Mouse (Mus musculus): ENCODE measurements around the gene Ece1.

The Ece1 gene

DNA sequence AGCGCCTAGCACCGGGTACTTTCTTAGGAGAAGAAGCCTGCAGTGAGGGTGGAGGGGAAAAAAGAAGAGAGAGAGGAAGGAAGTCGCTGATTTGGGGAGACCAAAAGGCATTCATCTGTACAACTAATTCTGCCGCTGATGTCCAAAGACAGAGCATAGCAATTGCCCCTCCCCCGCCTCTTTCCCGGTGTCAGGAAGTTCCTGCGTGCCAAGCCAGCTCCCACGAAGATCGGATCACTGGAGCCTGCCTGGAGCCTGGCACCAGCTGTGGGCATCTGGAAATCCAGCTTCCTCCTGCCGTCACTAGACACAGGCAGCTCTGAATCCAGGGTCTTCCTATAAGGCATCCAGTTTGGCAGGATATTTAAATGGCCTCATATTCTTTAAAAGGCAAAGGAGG, 122.2 kb downstream of the Ece1 start:
- no peak for DNase-seq (ENCODE audit: low spot score in 2 of 2)

- DNase-seq (ENCODE audit: low spot score in 2 of 2) = no peak
These were observed 122.7 kb downstream of the Ece1 start for GRCm38 (mm10) chr4:137984746-137985145.

DNA sequence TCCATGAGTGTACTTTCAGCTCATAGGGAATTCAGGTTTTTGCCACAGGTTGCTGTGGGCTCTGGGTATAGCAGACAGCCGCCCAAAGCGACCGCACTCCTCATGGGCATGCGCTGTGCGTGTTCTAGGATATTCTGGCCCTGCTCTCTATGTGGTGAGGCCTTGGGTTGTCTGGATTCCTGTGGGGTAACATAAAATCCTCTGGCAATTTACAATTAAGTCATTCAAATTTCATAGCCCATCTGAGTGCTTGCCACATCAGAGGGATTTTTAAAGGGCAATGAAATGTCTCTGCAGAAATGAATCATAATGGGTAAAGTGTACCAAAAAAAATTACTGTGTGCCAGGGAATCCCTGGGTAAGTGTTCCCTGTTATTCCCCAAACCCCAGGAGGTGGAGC, 127.4 kb downstream of the Ece1 start:
- no peak for DNase-seq (ENCODE audit: low spot score in 2 of 2)

GRCm38 (mm10) chr4:137990433-137990832, 128.4 kb downstream of the Ece1 start:
- DNase-seq (ENCODE audit: low spot score in 2 of 2) = no peak

DNA sequence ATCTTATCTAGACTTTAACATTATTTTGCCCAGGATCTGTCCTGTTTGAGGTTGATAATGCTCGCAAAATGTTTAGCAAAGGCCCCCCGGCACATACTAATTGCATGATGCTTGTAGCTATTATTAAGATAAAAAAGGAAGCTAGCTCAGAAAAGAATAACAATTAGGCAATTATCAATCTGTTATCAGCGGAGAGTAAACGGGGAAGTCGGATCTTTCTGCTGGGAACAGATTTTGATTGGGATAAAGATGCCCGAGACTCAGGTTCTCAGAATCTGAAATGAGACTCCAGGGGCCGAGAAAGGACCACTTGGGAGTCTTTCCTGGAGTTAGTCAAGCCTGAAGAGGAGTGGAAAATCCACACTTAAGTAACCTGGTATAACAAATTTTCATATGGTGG, 129.2 kb downstream of the Ece1 start:
- no peak for DNase-seq (ENCODE audit: low spot score in 2 of 2)

GRCm38 (mm10) chr4:137992890-137993289, 130.9 kb downstream of the Ece1 start, which contains the start of gene Eif4g3:
TSS of gene Eif4g3 (plus strand) at chr4:137993022.
- DNase-seq (ENCODE audit: low spot score in 2 of 2) = no peak

DNA sequence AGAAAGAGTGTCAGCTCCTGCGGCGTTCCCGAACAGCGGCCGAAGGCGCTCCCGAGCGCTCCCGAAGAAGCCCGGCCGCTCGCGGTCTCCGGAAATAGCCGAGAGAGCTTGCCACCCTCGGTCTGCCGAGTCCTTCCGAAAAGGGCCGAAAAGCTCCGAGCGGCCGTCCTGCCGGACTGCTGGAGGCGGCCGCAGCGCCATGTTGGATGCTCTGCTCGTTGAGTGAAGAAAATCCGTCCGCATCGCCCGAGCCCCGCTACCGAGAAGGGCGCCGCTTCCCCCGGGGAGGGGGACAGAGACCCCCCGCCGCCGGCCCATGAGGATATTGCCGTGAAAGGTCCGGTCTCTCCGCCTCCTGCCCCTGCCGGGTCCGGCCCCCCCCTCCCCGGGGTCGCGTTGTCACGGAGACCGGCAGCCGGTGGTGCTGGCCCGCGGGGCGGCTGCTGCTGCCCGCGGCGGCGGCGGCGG, 131.3 kb downstream of the Ece1 start:
- peak; percentile 97 to 99 for DNase-seq (ENCODE audit: low spot score in 2 of 2)

DNA sequence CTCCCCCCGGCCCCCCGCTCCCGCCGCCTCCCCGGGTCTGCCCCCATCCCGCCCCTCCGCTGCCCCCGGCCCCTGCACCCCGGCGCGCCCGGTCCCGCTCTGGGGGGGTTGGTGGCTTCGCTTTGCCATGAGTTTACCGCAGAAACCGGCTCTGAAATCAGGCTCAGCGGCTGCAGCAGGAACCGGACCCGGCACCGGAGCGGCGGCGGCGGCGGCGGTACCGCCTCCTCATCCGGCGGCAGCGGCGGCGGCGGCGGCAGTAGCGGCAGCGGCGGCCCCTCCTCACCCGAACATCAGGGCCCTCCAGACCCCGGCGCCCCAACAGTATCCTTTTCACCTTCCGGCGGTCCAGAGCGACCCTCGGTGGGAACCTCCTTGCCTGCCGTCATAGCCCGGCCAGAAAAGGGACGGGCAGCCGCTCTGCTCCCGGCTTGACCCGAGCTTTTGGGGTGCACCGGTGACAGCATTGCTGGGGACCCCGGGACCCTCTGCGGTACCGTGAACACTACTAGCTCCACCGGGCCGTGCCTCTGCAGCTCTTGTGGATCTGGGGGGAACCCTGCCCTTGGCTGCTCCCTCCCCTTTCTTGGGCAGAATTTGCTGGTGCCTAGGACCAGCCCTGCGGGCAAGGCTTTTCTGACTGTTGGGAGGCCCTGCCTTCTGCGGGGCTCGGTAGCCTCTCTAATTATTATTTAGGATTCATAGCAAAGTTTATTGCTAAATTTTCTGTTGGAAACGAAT, 132.0 kb downstream of the Ece1 start:
- DNase-seq (ENCODE audit: low spot score in 2 of 2) = peak in 1 of 2 experiments; percentile 36

DNA sequence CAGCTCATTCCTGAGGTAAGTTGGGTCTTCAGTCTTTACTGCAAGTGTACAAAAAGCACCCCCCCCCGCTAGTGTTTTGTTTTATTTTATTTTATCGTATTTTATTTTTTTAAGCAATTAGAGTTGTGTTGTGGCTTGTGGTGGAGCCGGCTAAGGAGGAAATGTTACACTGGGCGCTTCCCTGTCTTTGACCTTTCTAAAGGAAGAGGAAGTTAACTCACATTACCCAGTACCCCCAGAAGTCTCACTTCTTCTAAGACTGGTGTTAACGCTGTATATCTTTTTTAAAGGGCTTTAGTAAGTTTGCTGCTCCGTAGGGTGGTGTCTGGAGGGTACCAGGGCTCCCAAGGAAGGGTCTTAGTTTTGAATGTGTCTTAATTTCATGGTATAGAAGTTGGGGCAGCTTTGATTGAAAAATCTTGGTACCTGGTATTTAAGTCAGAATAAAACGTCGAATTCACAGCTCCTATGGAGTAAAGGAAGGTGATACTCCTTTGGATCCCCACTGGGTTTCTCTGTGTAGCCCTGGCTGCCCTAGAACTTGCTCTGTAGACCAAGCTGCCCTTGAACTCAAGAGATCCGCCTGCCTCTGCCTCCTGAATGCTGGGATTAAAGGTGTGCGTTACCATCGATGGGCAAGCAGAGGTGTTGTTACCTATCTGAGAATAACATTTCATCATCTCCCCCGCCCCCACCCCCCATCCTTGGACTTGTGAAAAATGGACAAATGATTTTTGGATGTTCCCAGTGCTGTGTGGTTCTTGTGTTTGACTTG, 132.7 kb downstream of the Ece1 start:
- DNase-seq (ENCODE audit: low spot score in 2 of 2) = no peak

DNA sequence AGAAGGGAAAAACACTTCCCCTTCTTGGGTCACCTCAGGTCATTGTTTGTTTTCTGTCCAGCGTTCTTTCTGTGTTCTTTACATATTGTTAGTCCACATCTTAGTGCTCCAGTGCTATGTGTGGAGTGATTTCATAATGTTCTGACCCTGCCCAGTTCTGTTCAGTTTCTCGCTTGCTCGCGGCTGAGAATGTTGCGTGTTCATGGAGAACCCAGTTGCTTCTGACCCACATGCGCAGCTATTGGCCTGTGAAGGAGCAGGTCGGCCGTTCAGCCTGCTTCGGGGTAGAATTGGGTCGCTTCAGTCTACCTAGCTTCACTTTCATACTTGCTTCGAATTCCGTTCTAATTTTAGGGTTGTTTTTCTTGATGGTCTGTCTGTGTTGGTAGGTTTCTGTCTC, 133.4 kb downstream of the Ece1 start:
- DNase-seq (ENCODE audit: low spot score in 2 of 2) = no peak

DNA sequence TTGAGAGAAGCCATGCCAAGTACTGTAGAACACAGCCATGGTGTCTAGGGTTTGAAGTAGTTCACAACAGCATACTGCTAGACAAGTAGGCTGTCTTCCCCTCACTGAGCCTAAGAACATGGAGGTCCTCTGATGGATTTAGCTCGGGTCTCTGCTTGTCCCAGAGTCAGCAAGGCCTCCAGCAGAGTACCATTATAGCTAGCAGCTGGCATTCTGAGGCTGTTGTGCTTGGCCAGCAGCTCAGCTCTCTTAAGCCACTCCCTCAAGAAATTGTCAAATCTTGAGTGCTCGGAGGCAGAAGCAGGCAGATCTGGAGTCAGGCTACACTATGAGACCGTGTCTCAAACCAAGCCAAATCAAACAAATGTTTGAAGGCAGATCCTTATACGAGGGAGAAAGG, 136.2 kb downstream of the Ece1 start:
- no peak for DNase-seq (ENCODE audit: low spot score in 2 of 2)

- no peak for DNase-seq (ENCODE audit: low spot score in 2 of 2)
These were observed 138.6 kb downstream of the Ece1 start for GRCm38 (mm10) chr4:138000682-138001081.

GRCm38 (mm10) chr4:138003909-138004610, 142.0 kb downstream of the Ece1 start:
- DNase-seq (ENCODE audit: low spot score in 2 of 2) = no peak

GRCm38 (mm10) chr4:138005781-138006180, 143.7 kb downstream of the Ece1 start:
- no peak for DNase-seq (ENCODE audit: low spot score in 2 of 2)

DNA sequence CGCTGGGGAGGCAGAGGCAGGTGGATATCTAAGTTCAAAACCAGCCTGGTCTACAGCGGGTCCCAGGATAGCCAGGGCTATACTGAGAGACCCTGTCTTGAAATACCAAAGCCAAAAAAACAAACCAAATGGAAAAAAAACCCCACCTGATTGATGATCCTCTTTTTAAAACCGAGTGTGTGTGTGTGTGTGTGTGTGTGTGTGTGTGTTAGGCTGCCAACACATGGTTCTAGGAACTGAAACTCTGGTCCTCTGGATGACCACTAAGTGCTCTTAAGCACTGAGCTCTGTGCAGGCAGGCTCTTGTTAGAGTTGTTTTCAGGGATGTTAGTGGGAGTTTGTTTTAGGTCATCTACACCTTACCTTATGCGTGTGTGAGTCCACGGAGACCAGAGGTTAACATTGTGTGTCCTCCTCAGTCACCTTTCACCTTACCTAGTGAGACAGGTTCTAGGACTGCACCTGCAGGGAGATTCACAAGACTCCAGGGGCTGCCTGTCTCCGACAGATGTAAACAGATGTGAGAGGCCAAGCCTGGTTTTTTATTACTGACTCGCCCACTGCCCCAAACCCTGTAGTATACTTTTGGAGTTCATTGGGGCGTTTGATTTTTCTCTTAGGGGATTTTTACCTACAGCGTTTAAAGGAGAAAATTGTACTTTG, 145.0 kb downstream of the Ece1 start:
- no peak for DNase-seq (ENCODE audit: low spot score in 2 of 2)

DNA sequence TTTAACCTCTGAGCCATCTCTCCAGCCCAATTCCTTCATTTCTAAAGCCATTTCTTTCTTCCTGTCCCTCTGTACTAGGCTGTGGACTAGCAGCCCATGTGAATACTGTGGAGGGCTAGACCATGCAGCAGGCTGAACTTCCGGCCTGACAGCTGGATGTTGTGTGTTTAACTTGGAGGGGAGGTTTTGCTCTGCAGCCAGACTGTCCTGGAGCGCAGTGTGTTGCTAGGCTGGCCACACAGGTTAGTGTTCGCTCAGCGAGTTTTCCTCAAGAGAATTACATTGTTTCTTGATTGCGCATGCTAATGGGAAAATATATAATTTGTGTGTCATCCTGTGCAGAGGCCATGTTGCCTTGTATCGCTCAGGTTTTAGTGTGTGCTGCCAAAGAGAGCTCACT, 146.6 kb downstream of the Ece1 start:
- DNase-seq (ENCODE audit: low spot score in 2 of 2) = no peak

GRCm38 (mm10) chr4:138009786-138010502, 147.9 kb downstream of the Ece1 start:
- no peak for DNase-seq (ENCODE audit: low spot score in 2 of 2)

GRCm38 (mm10) chr4:138013723-138014479, 151.9 kb downstream of the Ece1 start:
- no peak for DNase-seq (ENCODE audit: low spot score in 2 of 2)
